Mouse (Mus musculus): Measurements from ENCODE around the gene Ugt1a7c. TPM values are rescaled to one million over a fixed set of nuclear protein-coding genes. Genes with fewer than 3 reads are reported as not detected.
"Not testable (repeated sequence)": the region's sequence is repeated elsewhere in the genome, so short reads cannot be mapped to it uniquely, and the experiment has no call there.

Ugt1a7c gene
- polyA plus RNA-seq, 1 experiment from 2014 or later: 33.9 TPM

GRCm38 (mm10) chr1:88150133-88150532, 55.3 kb downstream of the Ugt1a7c start:
- not testable (repeated sequence) for H3K9ac ChIP-seq (ENCODE audit: low read length); H3K9me3 ChIP-seq (ENCODE audit: control insufficient read depth, low read length); H3K27me3 ChIP-seq (ENCODE audit: control insufficient read depth, insufficient read depth, low read length); H3K4me1 ChIP-seq (replicated peaks; ENCODE audit: control insufficient read depth, insufficient read depth); H3K4me3 ChIP-seq (ENCODE audit: low read depth, low read length); H3K36me3 ChIP-seq (ENCODE audit: control insufficient read depth, insufficient read depth, low read length); H3K4me2 ChIP-seq (replicated peaks; ENCODE audit: low read depth); H3K27ac ChIP-seq (replicated peaks)
- ATAC-seq (ENCODE audit: low FRiP score, low TSS enrichment) (0 out of 2 replicates have a peak, but pooled peaks have one; percentile 31), DNase-seq (ENCODE audit: low spot score) (peak; percentile 18)
- WGBS: 63% methylated on average over 2 of the region's 2 CpGs
- peak; percentile 66 for TF ChIP-seq CTCF (IDR thresholded peaks at IDR 0.05; ENCODE audit: low read depth)

GRCm38 (mm10) chr1:88158430-88158829, 63.6 kb downstream of the Ugt1a7c start:
- no peak overlapping the region for H3K9ac ChIP-seq (ENCODE audit: low read length)
- WGBS: 39% methylated on average over 2 of the region's 2 CpGs
- ATAC-seq (ENCODE audit: low FRiP score, low TSS enrichment): peak; percentile 98

GRCm38 (mm10) chr1:88165711-88166110, 70.8 kb downstream of the Ugt1a7c start, which contains the start of gene Ugt1a5:
Gene Ugt1a5, plus strand, starts transcription at chr1:88166012.
- Histone ChIP-seq H3K9ac (ENCODE audit: low read length) (no peak within 1 kb of the TSS), H3K4me2 (replicated peaks; ENCODE audit: low read depth) (no peak within 1 kb of the TSS), H3K27ac (replicated peaks) (no peak within 1 kb of the TSS), H3K9me3 (ENCODE audit: control insufficient read depth, low read length) (no peaks in the 10 kb centered on the region), H3K36me3 (ENCODE audit: control insufficient read depth, insufficient read depth, low read length) (no peaks in the 10 kb centered on the region), H3K27me3 (ENCODE audit: control insufficient read depth, insufficient read depth, low read length) (no peaks in the 10 kb centered on the region), H3K4me1 (replicated peaks; ENCODE audit: control insufficient read depth, insufficient read depth) (no peaks in the 10 kb centered on the region), H3K4me3 (ENCODE audit: low read depth, low read length) (no peak within 1 kb of the TSS)
- WGBS: 88% methylated on average over 5 of the region's 5 CpGs
- TF ChIP-seq EP300 (optimal IDR thresholded peaks at IDR 0.05) (no peak), CTCF (IDR thresholded peaks at IDR 0.05; ENCODE audit: low read depth) (no peak)
- DNase-seq (ENCODE audit: low spot score) (no peak), ATAC-seq (ENCODE audit: low FRiP score, low TSS enrichment) (no peak)

More at GRCm38 (mm10) chr1:88158430-88158829, 63.6 kb downstream of the Ugt1a7c start:
- H3K36me3 ChIP-seq (ENCODE audit: control insufficient read depth, insufficient read depth, low read length): no peaks in the 10 kb centered on the region
- no peaks in the 10 kb centered on the region for H3K9me3 ChIP-seq (ENCODE audit: control insufficient read depth, low read length)
- H3K4me1 ChIP-seq (replicated peaks; ENCODE audit: control insufficient read depth, insufficient read depth): no peaks in the 10 kb centered on the region
- H3K4me3 ChIP-seq (ENCODE audit: low read depth, low read length): no peak overlapping the region
- no peaks in the 10 kb centered on the region for H3K27me3 ChIP-seq (ENCODE audit: control insufficient read depth, insufficient read depth, low read length)
- no peak overlapping the region for H3K4me2 ChIP-seq (replicated peaks; ENCODE audit: low read depth)
- no peak for TF ChIP-seq EP300 (optimal IDR thresholded peaks at IDR 0.05)
- TF ChIP-seq CTCF (IDR thresholded peaks at IDR 0.05; ENCODE audit: low read depth): no peak
- peak; percentile 38 for DNase-seq (ENCODE audit: low spot score)
- no peak overlapping the region for H3K27ac ChIP-seq (replicated peaks)

- WGBS: 74% methylated on average over 5 of the region's 7 CpGs
- H3K4me2 ChIP-seq (replicated peaks; ENCODE audit: low read depth); H3K4me3 ChIP-seq (ENCODE audit: low read depth, low read length); H3K9ac ChIP-seq (ENCODE audit: low read length); H3K27ac ChIP-seq (replicated peaks); DNase-seq (ENCODE audit: low spot score); H3K36me3 ChIP-seq (ENCODE audit: control insufficient read depth, insufficient read depth, low read length); ATAC-seq (ENCODE audit: low FRiP score, low TSS enrichment); H3K9me3 ChIP-seq (ENCODE audit: control insufficient read depth, low read length); H3K4me1 ChIP-seq (replicated peaks; ENCODE audit: control insufficient read depth, insufficient read depth); H3K27me3 ChIP-seq (ENCODE audit: control insufficient read depth, insufficient read depth, low read length): not testable (repeated sequence)
These were observed 77.3 kb downstream of the Ugt1a7c start for GRCm38 (mm10) chr1:88172190-88172589.

- H3K9me3 ChIP-seq (ENCODE audit: control insufficient read depth, low read length): no peaks in the 10 kb centered on the region
- H3K4me3 ChIP-seq (ENCODE audit: low read depth, low read length): no peak overlapping the region
- WGBS: 86% methylated on average over 1 of the region's 1 CpGs
- no peaks in the 10 kb centered on the region for H3K4me1 ChIP-seq (replicated peaks; ENCODE audit: control insufficient read depth, insufficient read depth)
- H3K4me2 ChIP-seq (replicated peaks; ENCODE audit: low read depth): no peak overlapping the region
- no peaks in the 10 kb centered on the region for H3K27me3 ChIP-seq (ENCODE audit: control insufficient read depth, insufficient read depth, low read length)
- ATAC-seq (ENCODE audit: low FRiP score, low TSS enrichment) (no peak), DNase-seq (ENCODE audit: low spot score) (no peak)
- TF ChIP-seq CTCF (IDR thresholded peaks at IDR 0.05; ENCODE audit: low read depth) (no peak), EP300 (optimal IDR thresholded peaks at IDR 0.05) (no peak)
- H3K27ac ChIP-seq (replicated peaks): no peak overlapping the region
- no peaks in the 10 kb centered on the region for H3K36me3 ChIP-seq (ENCODE audit: control insufficient read depth, insufficient read depth, low read length)
- H3K9ac ChIP-seq (ENCODE audit: low read length): no peak overlapping the region
These were observed 84.8 kb downstream of the Ugt1a7c start for GRCm38 (mm10) chr1:88179657-88180056.

GRCm38 (mm10) chr1:88186325-88186935, 91.6 kb downstream of the Ugt1a7c start:
- no peak overlapping the region for H3K27ac ChIP-seq (replicated peaks)
- DNase-seq (ENCODE audit: low spot score): no peak
- no peak overlapping the region for H3K4me3 ChIP-seq (ENCODE audit: low read depth, low read length)
- 84% methylated on average over 5 of the region's 5 CpGs for WGBS
- ATAC-seq (ENCODE audit: low FRiP score, low TSS enrichment): no peak
- no peak overlapping the region for H3K4me2 ChIP-seq (replicated peaks; ENCODE audit: low read depth)
- no peaks in the 10 kb centered on the region for H3K4me1 ChIP-seq (replicated peaks; ENCODE audit: control insufficient read depth, insufficient read depth)
- no peaks in the 10 kb centered on the region for H3K27me3 ChIP-seq (ENCODE audit: control insufficient read depth, insufficient read depth, low read length)
- H3K9ac ChIP-seq (ENCODE audit: low read length): no peak overlapping the region
- H3K9me3 ChIP-seq (ENCODE audit: control insufficient read depth, low read length): no peaks in the 10 kb centered on the region
- no peaks in the 10 kb centered on the region for H3K36me3 ChIP-seq (ENCODE audit: control insufficient read depth, insufficient read depth, low read length)
- TF ChIP-seq CTCF (IDR thresholded peaks at IDR 0.05; ENCODE audit: low read depth) (no peak), EP300 (optimal IDR thresholded peaks at IDR 0.05) (no peak)

All from stomach, postnatal 0 days (tissue).